Mouse (Mus musculus) ovary, adult 2 months (tissue): Measurements from ENCODE around the gene Crim1. TPM values are rescaled to one million over a fixed set of nuclear protein-coding genes. Genes with fewer than 3 reads are reported as not detected.

Experiments
- polyA plus RNA-seq: library from polyadenylated mRNA; depleted of rRNA; stranded (reverse); fragments of >200 nt; gene quantifications from 2 replicates; pipeline ENCODE4 v1.2.3, GENCODE M21; 2012; rRNA removed

Gene Crim1
- polyA plus RNA-seq = 77.8 and 88.6 TPM in 2 replicates

DNA sequence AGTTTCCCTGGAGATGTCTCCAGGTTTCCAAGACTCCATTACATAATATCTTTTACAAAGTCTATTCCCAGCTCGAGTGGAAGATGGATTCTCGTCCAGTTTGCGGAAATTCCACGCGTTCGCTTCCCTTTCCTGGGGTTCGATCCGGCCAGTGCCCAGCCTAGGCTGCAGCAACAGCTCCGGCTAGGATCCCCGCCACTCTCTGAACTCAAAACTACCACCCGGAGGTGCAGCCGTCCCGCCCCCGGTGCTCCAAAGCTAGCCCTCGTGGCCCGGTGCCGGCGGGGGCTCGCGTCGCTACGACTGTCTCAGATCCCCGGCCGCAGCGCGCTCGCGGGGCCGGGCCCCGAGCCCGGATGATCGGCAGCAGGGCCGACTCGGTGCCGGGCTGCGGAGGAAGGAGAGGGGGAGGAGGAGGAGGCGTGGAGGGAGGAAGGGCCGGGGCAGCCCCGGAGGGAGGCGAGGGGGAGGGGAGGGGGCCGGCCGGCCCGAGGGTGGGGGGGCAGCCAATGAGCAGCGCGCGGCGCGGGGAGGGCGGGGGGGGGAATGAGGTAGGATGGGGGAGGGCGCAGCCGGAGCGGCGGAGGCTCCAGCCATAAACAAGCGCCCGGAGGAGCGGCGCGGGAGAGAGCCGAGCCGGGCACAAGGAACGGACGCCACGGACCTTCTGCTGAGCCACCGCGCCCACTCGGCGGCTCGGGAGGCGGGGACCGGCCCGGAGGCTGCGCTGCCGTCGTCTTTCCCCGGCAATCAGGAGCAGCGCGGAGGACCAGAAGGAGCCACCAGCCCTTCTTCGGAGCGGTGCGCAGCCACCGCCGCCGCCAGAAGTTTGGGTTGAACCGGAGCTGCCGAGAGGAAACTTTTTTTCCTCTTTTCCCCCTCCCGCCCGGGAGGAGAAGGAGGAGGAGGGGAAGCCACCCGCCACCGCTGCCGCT, at the start of gene Crim1:
Gene Crim1, plus strand, starts transcription at position 623 of the 935 bp plus-strand sequence.

DNA sequence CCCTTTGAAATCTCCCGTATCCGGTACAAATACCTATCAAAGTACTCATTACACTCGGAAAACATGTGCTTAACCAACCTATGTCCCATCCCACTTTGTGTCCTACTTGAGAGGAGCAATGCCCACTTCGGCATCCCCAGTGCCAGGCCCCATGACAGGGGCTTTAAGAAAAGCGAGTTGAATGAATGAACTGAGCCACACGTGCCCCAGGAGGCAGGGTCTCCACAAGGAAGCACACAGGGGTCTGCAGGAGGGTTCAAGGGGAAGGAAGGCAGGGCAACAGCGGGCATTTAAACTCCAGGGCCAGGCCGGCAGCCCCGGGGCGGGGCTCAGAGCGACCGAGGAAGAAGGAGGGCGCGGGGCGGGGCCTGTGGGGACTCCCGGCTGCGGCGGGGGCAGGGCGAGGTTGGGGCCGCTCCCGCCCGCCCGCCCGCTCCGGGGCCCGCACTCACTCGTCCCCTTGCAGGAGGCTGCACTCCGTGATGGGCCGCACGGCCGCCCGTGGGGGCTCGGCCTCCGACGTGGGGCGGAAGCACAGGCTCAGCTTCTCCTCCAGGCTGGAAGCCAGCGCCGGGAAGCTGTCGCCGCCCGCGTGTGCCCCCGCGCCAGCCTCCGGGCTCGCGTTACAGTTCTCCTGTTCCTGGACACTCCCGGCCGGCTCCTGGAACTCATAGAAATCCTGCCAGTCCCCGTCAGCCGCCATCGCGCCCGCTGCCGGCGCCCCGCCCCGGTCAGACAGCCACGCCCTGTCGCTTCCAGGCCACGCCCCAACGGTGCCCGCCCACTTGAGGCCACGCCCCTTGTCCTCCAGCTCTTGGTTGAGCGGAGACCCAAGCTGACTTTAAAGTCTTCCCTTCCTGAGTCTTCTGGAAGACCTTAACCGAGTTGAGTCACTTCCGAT, 217.6 kb downstream of the Crim1 start, which contains the start of gene Fez2:
Gene Fez2, minus strand, starts transcription at position 772 of the 901 bp plus-strand sequence.

Other genes with a start within 250 kb of the Crim1 start
- 25.3 and 26.9 TPM in 2 replicates for gene Fez2, start 217.9 kb downstream of the Crim1 start, polyA plus RNA-seq